Mouse (Mus musculus) lung, postnatal 4 days (tissue): Measurements from ENCODE around the gene Rere.
A peak's percentile ranks its signal among the peaks of the same experiment; 100 is the strongest.
"Not testable (repeated sequence)": the region's sequence is repeated elsewhere in the genome, so short reads cannot be mapped to it uniquely, and the experiment has no call there.

Source experiments
- DNase-seq, 2 experiments: peaks; one replicate each; pipeline ENCODE4 v3.0.0; 2021

Rere gene

GRCm38 (mm10) chr4:150522425-150522824 lies 241.0 kb downstream of the Rere start:
- DNase-seq, result no peak

GRCm38 (mm10) chr4:150523351-150523750 lies 241.9 kb downstream of the Rere start:
- no peak for DNase-seq

- no peak for DNase-seq
These were observed 244.8 kb downstream of the Rere start for GRCm38 (mm10) chr4:150526269-150526668.

GRCm38 (mm10) chr4:150528426-150528825 lies 247.0 kb downstream of the Rere start:
- DNase-seq, result no peak

GRCm38 (mm10) chr4:150528846-150529245 lies 247.4 kb downstream of the Rere start:
- no peak for DNase-seq

- no peak for DNase-seq
These were observed 250.4 kb downstream of the Rere start for GRCm38 (mm10) chr4:150531869-150532268.

GRCm38 (mm10) chr4:150536821-150537510 lies 255.5 kb downstream of the Rere start:
- no peak for DNase-seq

- DNase-seq, result no peak
These were observed 258.4 kb downstream of the Rere start for GRCm38 (mm10) chr4:150539846-150540245.

GRCm38 (mm10) chr4:150540392-150541094 lies 259.1 kb downstream of the Rere start:
- no peak for DNase-seq

- DNase-seq, result no peak
These were observed 262.8 kb downstream of the Rere start for GRCm38 (mm10) chr4:150544231-150544630.

- peak; percentile 73 to 79 for DNase-seq
These were observed 263.3 kb downstream of the Rere start for GRCm38 (mm10) chr4:150544652-150545258.

GRCm38 (mm10) chr4:150545775-150546174 lies 264.3 kb downstream of the Rere start:
- DNase-seq, result no peak

GRCm38 (mm10) chr4:150546296-150546695 lies 264.9 kb downstream of the Rere start:
- peak in 1 of 2 experiments; percentile 37 for DNase-seq

- no peak for DNase-seq
These were observed 267.9 kb downstream of the Rere start for GRCm38 (mm10) chr4:150549393-150549792.

- DNase-seq, result peak in 1 of 2 experiments; percentile 62
These were observed 268.7 kb downstream of the Rere start for GRCm38 (mm10) chr4:150549989-150550716.

- no peak for DNase-seq
These were observed 269.9 kb downstream of the Rere start for GRCm38 (mm10) chr4:150551390-150551789.

- no peak for DNase-seq
These were observed 271.5 kb downstream of the Rere start for GRCm38 (mm10) chr4:150552751-150553600.

GRCm38 (mm10) chr4:150555783-150556182 lies 274.3 kb downstream of the Rere start:
- DNase-seq, result no peak

- peak; percentile 69 to 78 for DNase-seq
These were observed 275.2 kb downstream of the Rere start for GRCm38 (mm10) chr4:150556382-150557221.

- not testable (repeated sequence) for DNase-seq
These were observed 275.8 kb downstream of the Rere start for GRCm38 (mm10) chr4:150557289-150557688.

GRCm38 (mm10) chr4:150557976-150558375 lies 276.5 kb downstream of the Rere start:
- peak in 1 of 2 experiments; percentile 39 for DNase-seq
